Mouse (Mus musculus) liver, embryonic 11.5 days (tissue): ENCODE measurements at regions not wholly inside any gene's neighbourhood (a gene's known extent, or its start where the extent isn't known, plus 50 kb on each side); places are given as distances from the start of the nearest gene placed in this dataset.

Source experiments
- ATAC-seq: fragments of 200-750 bp; cut with Nextera tagmentation; replicated peaks from 2 replicates; pipeline ENCODE4 v1.8.0; 2017; ENCODE audit warnings: moderate number of reproducible peaks, mild to moderate bottlenecking, moderate TSS enrichment, moderate library complexity; ENCODE audit not compliant: low FRiP score
- DNase-seq: peaks from one replicate; pipeline ENCODE4 v3.0.0-alpha.2; 2017; ENCODE audit warnings: low spot score
- H3K27ac ChIP-seq: fragments of 300-500 bp; sonication (generic); 2 replicates; pipeline ENCODE4 v1.5.1; 2014; ENCODE audit warnings: mild to moderate bottlenecking, low read depth, low read length, control low read depth
- H3K27me3 ChIP-seq: fragments of 300-500 bp; sonication (generic); replicated peaks from 2 replicates; pipeline ENCODE4 v1.6.1; 2014; ENCODE audit warnings: low read length, mixed read lengths; ENCODE audit not compliant: control insufficient read depth, insufficient read depth
- H3K36me3 ChIP-seq: fragments of 300-500 bp; sonication (generic); 2 replicates; pipeline ENCODE4 v1.6.1; 2014; ENCODE audit warnings: mild to moderate bottlenecking, low read length, moderate library complexity, mixed read lengths; ENCODE audit not compliant: control insufficient read depth, insufficient read depth
- H3K4me1 ChIP-seq: fragments of 300-500 bp; sonication (generic); replicated peaks from 2 replicates; pipeline ENCODE4 v1.6.1; 2014; ENCODE audit warnings: low read length, mixed read lengths; ENCODE audit not compliant: control insufficient read depth, insufficient read depth
- H3K4me2 ChIP-seq: fragments of 300-500 bp; sonication (generic); 2 replicates; pipeline ENCODE4 v1.6.1; 2014; ENCODE audit warnings: mild to moderate bottlenecking, control low read depth, moderate library complexity
- H3K4me3 ChIP-seq: fragments of 300-500 bp; sonication (generic); 2 replicates; pipeline ENCODE4 v1.5.1; 2014; ENCODE audit warnings: low read depth, low read length, control low read depth
- H3K9ac ChIP-seq: fragments of 300-500 bp; sonication (generic); 2 replicates; pipeline ENCODE4 v1.6.1; 2014; ENCODE audit warnings: low read depth, low read length, control low read depth
- H3K9me3 ChIP-seq: fragments of 300-500 bp; sonication (generic); 2 replicates; pipeline ENCODE4 v1.6.1; 2016; ENCODE audit warnings: low read length, inconsistent platforms, mixed read lengths; ENCODE audit not compliant: control insufficient read depth
- WGBS: fragments of 180-500 bp; shearing (Covaris S2); extraction: QIAGEN DNeasy Blood & Tissue Kit; methylation state at CpG from one replicate; pipeline ENCODE4 v1.1.7; 2014; 5-methylcytosine and 5-hydroxymethylcytosine counted together

DNA sequence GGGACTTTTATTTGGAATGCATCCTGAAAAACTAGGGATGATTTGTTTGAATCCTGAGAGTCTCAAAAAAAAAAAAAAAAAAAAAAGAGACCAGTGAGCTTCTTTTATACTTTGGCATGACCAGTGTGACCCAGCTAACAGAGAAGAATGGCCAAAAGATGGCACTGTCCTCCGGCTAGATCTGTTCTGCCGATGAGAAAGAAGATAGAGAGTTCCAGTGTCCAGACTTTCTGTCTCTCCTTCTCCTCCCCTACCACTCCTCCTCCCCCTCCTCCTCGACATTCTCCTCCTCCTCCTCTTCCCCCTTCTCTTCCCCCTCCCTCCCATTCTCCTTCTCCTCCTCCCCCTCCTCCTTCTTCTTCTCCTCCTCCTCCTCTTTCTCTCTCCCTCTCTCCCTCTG lies 84.6 kb upstream of the Sfswap start:
- 36% methylated on average over 3 of the region's 3 CpGs for WGBS
- ATAC-seq (no peak), DNase-seq (no peak)
- Histone ChIP-seq H3K27me3 (no peaks in the 10 kb centered on the region), H3K4me2 (no peak overlapping the region), H3K27ac (no peak overlapping the region), H3K4me1 (no peaks in the 10 kb centered on the region), H3K4me3 (no peak overlapping the region), H3K9ac (no peak overlapping the region), H3K9me3 (no peaks in the 10 kb centered on the region), H3K36me3 (no peaks in the 10 kb centered on the region)

- DNase-seq, result no peak
- H3K27ac ChIP-seq, result no peak overlapping the region
- WGBS, result 87% methylated on average over 3 of the region's 3 CpGs
These were observed 83.5 kb upstream of the Sfswap start for GRCm38 (mm10) chr5:129417516-129417915.

DNA sequence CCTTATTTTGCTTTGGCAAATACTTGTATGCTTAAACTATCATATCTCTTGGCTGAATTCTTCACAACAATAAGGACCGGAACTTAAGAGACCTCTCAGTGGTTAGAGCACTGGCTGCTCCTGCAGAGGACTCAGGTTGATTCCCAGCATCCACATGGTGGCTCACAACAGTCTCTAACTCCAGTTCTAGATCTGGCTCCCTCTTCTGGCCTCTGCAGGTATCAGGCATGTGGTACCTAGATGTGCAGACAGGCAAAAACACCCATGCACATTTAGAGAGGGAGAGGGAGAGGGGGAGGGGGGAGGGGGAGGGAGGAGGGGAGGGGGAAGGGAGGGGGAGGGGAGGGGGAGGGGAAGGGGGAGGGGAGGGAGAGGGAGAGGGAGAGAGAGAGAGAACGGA lies 80.0 kb upstream of the Sfswap start:
- H3K4me2 ChIP-seq, result no peak overlapping the region
- 69% methylated on average over 2 of the region's 2 CpGs for WGBS
- no peaks in the 10 kb centered on the region for H3K36me3 ChIP-seq
- H3K27me3 ChIP-seq, result no peaks in the 10 kb centered on the region
- H3K9me3 ChIP-seq, result no peaks in the 10 kb centered on the region
- DNase-seq (no peak), ATAC-seq (no peak)
- no peak overlapping the region for H3K4me3 ChIP-seq
- no peaks in the 10 kb centered on the region for H3K4me1 ChIP-seq
- no peak overlapping the region for H3K9ac ChIP-seq
- no peak overlapping the region for H3K27ac ChIP-seq

More at GRCm38 (mm10) chr5:129417516-129417915, 83.5 kb upstream of the Sfswap start:
- Histone ChIP-seq H3K4me2 (no peak overlapping the region), H3K27me3 (no peaks in the 10 kb centered on the region), H3K9ac (no peak overlapping the region), H3K36me3 (no peaks in the 10 kb centered on the region), H3K4me3 (no peak overlapping the region), H3K9me3 (no peaks in the 10 kb centered on the region), H3K4me1 (no peaks in the 10 kb centered on the region)
- ATAC-seq, result no peak

DNA sequence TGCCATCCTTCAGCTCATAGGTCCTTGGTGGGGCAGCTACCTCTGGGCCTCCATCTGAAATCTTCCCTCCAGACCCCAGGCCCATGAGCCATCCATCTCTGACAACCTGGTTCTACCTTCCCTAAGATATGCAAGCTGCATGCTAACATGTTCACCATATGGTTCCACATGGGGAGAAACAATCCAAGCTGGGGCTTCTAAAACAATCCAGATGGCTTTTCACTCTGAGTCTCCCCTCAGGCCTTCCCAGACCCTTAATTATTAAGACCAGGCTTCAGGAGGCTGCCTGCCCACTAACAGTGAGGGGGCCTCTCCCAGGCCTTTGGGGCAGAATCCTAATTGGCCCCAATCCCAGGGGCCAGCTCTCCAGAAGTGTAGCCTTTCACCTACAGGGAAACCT lies 71.1 kb upstream of the Sfswap start:
- Histone ChIP-seq H3K9me3 (no peaks in the 10 kb centered on the region), H3K36me3 (no peaks in the 10 kb centered on the region), H3K9ac (no peak overlapping the region), H3K27ac (no peak overlapping the region), H3K4me3 (no peak overlapping the region), H3K4me1 (no peaks in the 10 kb centered on the region), H3K27me3 (no peaks in the 10 kb centered on the region), H3K4me2 (no peak overlapping the region)
- DNase-seq (no peak), ATAC-seq (no peak)

DNA sequence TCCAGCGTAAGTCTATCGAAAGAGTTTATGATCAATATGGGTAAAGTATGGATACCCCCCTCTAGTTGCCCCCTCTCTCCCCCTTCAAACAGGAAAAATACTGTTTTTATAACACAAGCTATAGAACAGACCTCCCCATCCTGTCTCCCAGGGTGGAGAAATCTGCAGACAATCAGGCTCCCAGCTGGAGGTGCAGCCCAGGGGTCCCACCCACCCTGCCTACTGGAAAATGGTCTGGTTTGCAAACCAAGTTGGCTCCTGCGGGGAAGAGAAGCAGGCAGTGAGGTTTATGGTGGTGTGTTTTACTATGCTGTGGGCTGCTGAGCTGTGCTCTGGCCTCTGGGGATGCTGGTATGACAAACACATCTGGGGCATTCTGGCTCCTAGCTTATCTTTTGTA lies 70.7 kb upstream of the Sfswap start:
- DNase-seq, result no peak
- no peaks in the 10 kb centered on the region for H3K9me3 ChIP-seq
- no peaks in the 10 kb centered on the region for H3K27me3 ChIP-seq

DNA sequence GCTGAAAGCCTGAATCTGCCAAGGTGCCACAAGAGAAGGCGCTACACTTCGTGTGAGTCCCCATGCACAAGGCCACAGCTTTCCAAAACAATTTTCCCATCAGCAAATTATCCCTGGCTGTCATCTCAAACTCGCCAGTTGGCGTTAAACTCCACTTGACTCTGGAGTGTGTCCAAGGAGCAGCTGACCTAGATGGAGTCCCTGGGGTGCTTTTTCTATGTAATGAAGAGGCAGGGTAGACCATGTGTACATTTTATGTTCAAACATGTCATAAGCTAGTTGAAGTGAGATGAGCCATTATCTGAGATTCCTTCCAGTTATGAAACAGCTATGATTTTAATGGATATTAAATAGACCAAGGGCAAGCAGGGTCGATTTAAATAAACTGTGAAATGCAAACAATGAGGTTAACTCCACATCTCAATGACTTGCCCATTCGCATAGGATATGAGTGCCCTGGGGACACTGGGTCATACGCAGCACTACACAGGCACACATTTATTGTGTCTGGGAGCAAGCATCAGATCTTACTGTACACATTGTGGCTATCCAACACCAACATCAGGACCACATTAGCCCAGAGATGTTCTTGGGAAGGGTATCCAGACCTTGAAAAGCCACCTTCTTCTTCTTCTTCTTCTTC lies 51.0 kb upstream of the Sfswap start:
- Histone ChIP-seq H3K27ac (no peak overlapping the region), H3K27me3 (no peaks in the 10 kb centered on the region; the same call in 1 of the 2 replicates), H3K4me2 (no peak overlapping the region), H3K36me3 (no peaks in the 10 kb centered on the region), H3K9ac (no peak overlapping the region), H3K4me1 (no peaks in the 10 kb centered on the region), H3K4me3 (no peak overlapping the region), H3K9me3 (no peaks in the 10 kb centered on the region)
- ATAC-seq (no peak), DNase-seq (no peak)
- 63% methylated on average over 7 of the region's 7 CpGs for WGBS

More for the DNA sequence above, 70.7 kb upstream of the Sfswap start:
- Histone ChIP-seq H3K27ac (no peak overlapping the region), H3K36me3 (no peaks in the 10 kb centered on the region), H3K4me3 (no peak overlapping the region), H3K4me1 (no peaks in the 10 kb centered on the region), H3K4me2 (no peak overlapping the region), H3K9ac (no peak overlapping the region)
- no peak for ATAC-seq
- 83% methylated on average over 3 of the region's 3 CpGs for WGBS
